Mouse (Mus musculus): ENCODE data around the gene Dnm1l.
A peak's percentile ranks its signal among the peaks of the same experiment; 100 is the strongest.
"Not testable (repeated sequence)": the region's sequence is repeated elsewhere in the genome, so short reads cannot be mapped to it uniquely, and the experiment has no call there.

Dnm1l gene

DNA sequence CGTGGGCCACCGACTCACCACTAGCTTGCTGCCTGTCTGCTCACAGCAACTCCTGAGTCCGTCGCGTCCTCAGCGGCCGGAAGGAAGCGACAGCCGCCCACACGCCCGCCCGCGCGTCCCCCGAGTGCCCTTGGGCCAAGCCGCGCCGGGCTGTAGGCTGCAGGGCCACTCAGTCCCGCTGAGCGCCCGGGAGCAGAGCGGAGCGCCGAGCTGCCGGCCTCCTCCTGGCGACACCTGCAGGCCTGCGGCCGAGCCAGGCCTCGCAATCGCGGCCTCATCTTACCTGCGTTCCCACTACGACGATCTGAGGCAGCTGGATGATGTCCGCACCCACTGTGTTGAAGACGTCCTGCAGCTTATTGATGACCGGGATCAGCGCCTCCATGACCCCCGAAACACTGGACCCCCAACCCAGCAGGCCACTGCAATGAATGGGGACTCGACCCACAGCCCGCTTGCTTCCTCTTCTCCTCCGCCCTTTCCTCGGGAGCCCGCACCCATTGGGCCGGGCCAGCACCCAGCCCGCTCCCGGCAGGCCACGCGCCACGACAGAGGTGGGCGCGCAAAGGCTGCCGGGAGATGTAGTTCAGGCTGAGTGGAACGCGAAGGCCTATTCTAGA lies at the start of gene Dnm1l:
Dnm1l (minus strand) TSS at position 479 of the 620 bp plus-strand sequence.
- DNase-seq = peak; percentile 89 to 91

DNA sequence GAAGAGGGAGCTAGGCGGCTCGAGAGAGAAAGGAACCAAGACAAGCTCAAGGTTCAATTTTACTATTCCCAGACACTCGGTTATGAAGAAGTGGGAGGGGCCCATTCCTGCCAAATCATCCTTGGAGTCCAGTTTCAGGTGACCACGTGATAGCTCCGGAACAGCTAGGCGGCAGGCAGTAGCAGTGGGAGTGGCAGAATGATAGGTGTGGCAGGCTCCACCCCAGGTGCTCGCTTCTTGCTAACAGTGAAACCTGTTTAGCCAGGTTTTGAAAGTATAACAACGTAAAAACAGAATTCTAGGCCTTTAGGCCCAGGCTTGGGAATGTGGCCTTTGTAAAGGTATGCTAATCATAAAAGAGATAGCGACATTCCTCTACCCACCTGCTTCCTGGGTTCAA lies 8.5 kb upstream of the Dnm1l start:
- peak in 1 of 2 experiments; percentile 26 for DNase-seq

DNA sequence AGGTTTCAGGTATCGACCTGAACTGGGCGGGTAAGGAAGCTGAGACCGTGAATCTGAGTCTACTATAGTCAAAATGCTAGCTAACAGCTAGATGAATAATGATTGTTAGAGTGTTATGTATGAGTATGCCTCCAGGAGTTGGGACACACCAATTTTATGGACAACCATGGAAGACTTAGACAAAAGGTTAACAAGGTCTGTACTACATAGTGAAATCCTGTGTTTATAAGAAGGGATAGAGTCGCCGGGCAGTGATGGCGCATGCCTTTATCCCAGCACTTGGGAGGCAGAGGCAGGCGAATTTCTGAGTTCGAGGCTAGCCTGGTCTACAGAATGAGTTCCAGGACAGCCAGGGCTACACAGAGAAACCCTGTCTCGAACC lies 333 bp upstream of the Dnm1l start:
- not testable (repeated sequence) for DNase-seq

GRCm38 (mm10) chr16:16357908-16358307 lies 851 bp downstream of the Dnm1l start:
- DNase-seq = peak in 1 of 2 experiments; percentile 1

- no peak for DNase-seq
Observed at GRCm38 (mm10) chr16:16346420-16346819, 12.3 kb downstream of the Dnm1l start.

DNA sequence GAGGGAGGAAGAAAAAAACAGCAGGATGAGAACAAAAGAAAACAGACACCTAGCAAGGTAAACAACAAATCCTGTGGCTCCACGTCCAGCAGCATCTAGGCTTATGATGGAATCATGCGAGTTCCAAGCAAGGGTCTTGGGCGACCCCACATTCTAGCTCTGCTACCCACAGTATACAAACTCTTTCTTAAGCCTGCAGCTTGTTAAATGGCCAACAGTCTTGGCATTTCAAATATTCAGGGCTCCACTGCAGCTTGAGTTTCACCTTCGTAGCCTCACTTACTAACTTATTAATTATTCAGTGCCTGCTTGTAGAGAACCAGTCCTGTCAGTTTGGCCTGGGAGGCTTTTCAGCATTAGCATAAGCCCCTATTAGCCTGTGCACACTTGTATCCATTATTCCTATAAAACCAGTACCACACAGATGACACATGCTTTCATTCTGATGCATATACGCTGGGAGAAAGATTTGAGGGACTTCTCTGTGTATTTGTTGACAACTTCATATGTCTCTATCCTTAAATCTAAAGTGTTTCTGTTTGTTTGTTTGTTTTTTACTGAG lies 32.9 kb downstream of the Dnm1l start:
- peak; percentile 2 to 10 for DNase-seq

GRCm38 (mm10) chr16:16311319-16311718 lies 47.4 kb downstream of the Dnm1l start:
- no peak for DNase-seq

DNA sequence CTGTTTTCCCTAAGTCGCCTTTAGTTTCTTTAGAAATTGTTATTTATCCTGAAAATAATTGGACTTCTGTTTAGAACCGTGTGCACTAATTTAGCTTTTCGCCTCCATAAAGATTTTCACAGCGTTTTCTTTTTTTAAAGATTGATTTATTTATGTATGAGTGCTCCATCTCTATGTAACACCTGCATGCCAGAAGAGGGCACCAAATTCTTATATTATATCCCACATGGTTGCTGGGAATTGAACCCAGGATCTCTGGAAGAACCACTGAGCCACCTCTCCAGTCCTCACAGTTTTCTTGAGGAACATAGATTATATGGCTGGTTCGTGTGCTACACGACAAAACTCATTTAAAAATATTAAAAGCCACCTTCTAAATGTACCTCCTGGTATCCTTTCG lies 54.9 kb downstream of the Dnm1l start:
- DNase-seq = no peak

DNA sequence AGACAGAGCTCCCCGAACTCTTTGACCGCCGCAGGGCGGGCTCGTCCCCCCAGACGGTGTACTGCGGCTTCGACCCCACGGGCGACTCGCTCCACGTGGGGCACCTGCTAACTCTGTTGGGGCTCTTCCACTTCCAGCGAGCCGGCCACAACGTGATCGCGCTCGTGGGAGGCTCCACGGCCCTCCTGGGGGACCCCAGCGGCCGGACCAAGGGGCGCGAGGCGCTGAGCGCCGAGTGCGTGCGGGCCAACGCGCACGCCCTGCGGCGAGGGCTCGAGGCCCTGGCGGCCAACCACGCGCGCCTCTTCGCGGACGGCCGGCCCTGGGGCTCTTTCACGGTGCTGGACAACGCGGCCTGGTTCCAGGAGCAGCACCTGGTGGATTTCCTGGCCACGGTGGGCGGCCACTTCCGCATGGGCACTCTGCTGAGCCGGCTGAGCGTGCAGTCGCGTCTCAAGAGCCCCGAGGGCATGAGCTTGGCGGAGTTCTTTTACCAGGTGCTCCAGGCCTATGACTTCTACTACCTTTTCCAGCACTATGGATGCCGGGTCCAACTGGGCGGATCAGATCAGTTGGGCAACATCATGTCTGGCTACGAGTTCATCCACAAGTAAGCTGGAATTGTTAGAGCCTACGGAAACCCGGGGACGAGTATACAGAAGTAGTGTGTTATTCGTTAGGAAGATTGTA lies 55.5 kb downstream of the Dnm1l start:
- DNase-seq = peak; percentile 32 to 50

- peak; percentile 93 to 94 for DNase-seq
Observed at GRCm38 (mm10) chr16:16302369-16303137, 56.2 kb downstream of the Dnm1l start, which contains the start of gene Yars2. TSS of gene Yars2 (plus strand) at chr16:16302965.

GRCm38 (mm10) chr16:16273752-16274151 lies 85.0 kb downstream of the Dnm1l start:
- no peak for DNase-seq

DNA sequence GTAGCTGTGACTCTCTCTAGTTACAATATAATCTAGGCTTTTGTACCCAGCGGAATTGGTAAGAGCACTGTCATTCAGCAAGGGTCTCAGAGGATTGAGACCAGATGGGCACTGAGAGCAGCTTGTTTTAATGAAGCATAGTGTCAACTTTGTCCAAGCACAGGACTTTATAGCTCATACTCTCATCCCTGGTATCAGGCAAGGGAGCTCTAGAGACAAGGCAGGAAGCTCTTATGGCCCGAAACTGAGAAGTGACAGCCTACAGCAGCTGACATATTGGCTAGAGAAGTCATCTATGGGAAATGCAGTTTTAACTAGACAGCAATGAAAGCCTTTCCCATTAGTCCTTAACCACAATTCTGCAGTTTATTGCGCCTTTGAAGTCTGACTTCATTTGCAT lies 85.8 kb downstream of the Dnm1l start:
- no peak for DNase-seq

DNA sequence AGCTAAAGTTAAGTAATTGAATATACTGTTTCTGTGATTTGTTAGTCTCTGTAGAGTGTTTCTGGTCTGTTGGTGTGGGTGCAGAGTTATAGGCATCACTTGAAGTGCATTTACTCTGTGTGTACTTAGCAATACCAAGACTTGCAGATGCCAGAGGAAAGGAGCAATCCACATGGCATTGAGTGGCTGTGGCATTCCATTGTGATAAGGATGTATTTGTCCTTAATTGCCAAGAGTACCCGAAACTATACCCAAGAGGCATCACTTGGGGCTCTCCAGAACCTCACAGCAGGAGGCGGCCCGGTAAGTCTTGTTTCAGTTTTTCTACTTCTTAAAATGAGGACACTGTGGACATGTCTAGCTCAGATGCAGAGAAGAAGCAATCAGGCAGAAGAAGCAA lies 96.3 kb downstream of the Dnm1l start:
- no peak for DNase-seq
